Mouse (Mus musculus) liver, adult 2 months (tissue): ENCODE data around the gene Tm7sf2.

ENCODE experiments used
- CTCF ChIP-seq: fragments of 200-500 bp; IDR thresholded peaks from 2 replicates; pipeline ENCODE4 v1.5.1; 2011; ENCODE audit warnings: low read depth, low read length, control low read depth
- POLR2A ChIP-seq: fragments of 200-500 bp; IDR thresholded peaks from 2 replicates; pipeline ENCODE4 v1.6.1; 2011; ENCODE audit warnings: low read length, control low read depth; ENCODE audit not compliant: insufficient read depth; ENCODE audit errors: extremely low read depth

GRCm38 (mm10) chr19:6037695-6038094 lies 30.5 kb downstream of the Tm7sf2 start:
- no peak for TF ChIP-seq POLR2A
- no peak for TF ChIP-seq CTCF
